Mouse (Mus musculus) C2C12 (cell line): ENCODE results near the gene Gpc6.

Experiments used
- CTCF ChIP-seq: IDR thresholded peaks from one replicate; pipeline ENCODE4 v1.5.1; 2011; ENCODE audit not compliant: control insufficient read depth, insufficient read depth, insufficient read length
- MAX ChIP-seq: IDR thresholded peaks from one replicate; pipeline ENCODE4 v1.6.1; 2011; ENCODE audit warnings: mild to moderate bottlenecking, control low read depth
- MYOG ChIP-seq: IDR thresholded peaks from one replicate; pipeline ENCODE4 v1.6.1; 2011; ENCODE audit not compliant: control insufficient read depth, insufficient read length; ENCODE audit errors: extremely low read depth

- TF ChIP-seq MAX (no peak), MYOG (no peak), CTCF (no peak)
These were observed 737.1 kb downstream of the Gpc6 start for GRCm38 (mm10) chr14:117662261-117662660.
